Mouse (Mus musculus): ENCODE data around the gene Slc26a11. TPM values are rescaled to one million over a fixed set of nuclear protein-coding genes. Genes with fewer than 3 reads are reported as not detected.

Gene Slc26a11
- polyA plus RNA-seq, 1 experiment, result not detected

GRCm38 (mm10) chr11:119325068-119325467 lies 30.3 kb upstream of the Slc26a11 start:
- no peak for TF ChIP-seq TAL1 (IDR thresholded peaks at IDR 0.05; ENCODE audit: low read length)
- no peak for TF ChIP-seq GATA1 (IDR thresholded peaks at IDR 0.05; ENCODE audit: low read length)
- Histone ChIP-seq H3K27me3 (ENCODE audit: control insufficient read depth) (peaks cover 3% of the 10 kb centered on the region), H3K36me3 (ENCODE audit: control insufficient read depth) (no peaks in the 10 kb centered on the region)

GRCm38 (mm10) chr11:119330592-119330991 lies 24.8 kb upstream of the Slc26a11 start:
- TF ChIP-seq GATA1 (IDR thresholded peaks at IDR 0.05; ENCODE audit: low read length) (no peak), TAL1 (IDR thresholded peaks at IDR 0.05; ENCODE audit: low read length) (no peak)

More at GRCm38 (mm10) chr11:119325068-119325467, 30.3 kb upstream of the Slc26a11 start:
- H3K4me3 ChIP-seq (replicated peaks), result no peak overlapping the region
- no peaks in the 10 kb centered on the region for H3K4me1 ChIP-seq (ENCODE audit: control insufficient read depth)
- H3K9me3 ChIP-seq (ENCODE audit: control insufficient read depth, low read length), result peaks cover 6% of the 10 kb centered on the region

GRCm38 (mm10) chr11:119331970-119332369 lies 23.4 kb upstream of the Slc26a11 start:
- no peaks in the 10 kb centered on the region for H3K4me1 ChIP-seq (ENCODE audit: control insufficient read depth)
- H3K4me3 ChIP-seq (replicated peaks), result no peak overlapping the region
- H3K9me3 ChIP-seq (ENCODE audit: control insufficient read depth, low read length), result no peaks in the 10 kb centered on the region
- TF ChIP-seq TAL1 (IDR thresholded peaks at IDR 0.05; ENCODE audit: low read length) (no peak), GATA1 (IDR thresholded peaks at IDR 0.05; ENCODE audit: low read length) (no peak)
- 0 out of 2 replicates have a peak, but pooled peaks cover 4% of the 10 kb centered on the region for H3K27me3 ChIP-seq (ENCODE audit: control insufficient read depth)
- no peaks in the 10 kb centered on the region for H3K36me3 ChIP-seq (ENCODE audit: control insufficient read depth)

More at GRCm38 (mm10) chr11:119330592-119330991, 24.8 kb upstream of the Slc26a11 start:
- H3K27me3 ChIP-seq (ENCODE audit: control insufficient read depth), result 0 out of 2 replicates have a peak, but pooled peaks cover 4% of the 10 kb centered on the region
- no peaks in the 10 kb centered on the region for H3K9me3 ChIP-seq (ENCODE audit: control insufficient read depth, low read length)
- no peaks in the 10 kb centered on the region for H3K4me1 ChIP-seq (ENCODE audit: control insufficient read depth)
- H3K36me3 ChIP-seq (ENCODE audit: control insufficient read depth), result no peaks in the 10 kb centered on the region
- H3K4me3 ChIP-seq (replicated peaks), result no peak overlapping the region

GRCm38 (mm10) chr11:119338271-119339059 lies 16.9 kb upstream of the Slc26a11 start:
- TF ChIP-seq TAL1 (IDR thresholded peaks at IDR 0.05; ENCODE audit: low read length) (no peak), GATA1 (IDR thresholded peaks at IDR 0.05; ENCODE audit: low read length) (no peak)
- H3K27me3 ChIP-seq (ENCODE audit: control insufficient read depth), result no peaks in the 10 kb centered on the region

GRCm38 (mm10) chr11:119339179-119339578 lies 16.2 kb upstream of the Slc26a11 start:
- no peak overlapping the region for H3K4me3 ChIP-seq (replicated peaks)
- no peaks in the 10 kb centered on the region for H3K4me1 ChIP-seq (ENCODE audit: control insufficient read depth)
- H3K36me3 ChIP-seq (ENCODE audit: control insufficient read depth), result no peaks in the 10 kb centered on the region
- H3K9me3 ChIP-seq (ENCODE audit: control insufficient read depth, low read length), result no peaks in the 10 kb centered on the region
- TF ChIP-seq TAL1 (IDR thresholded peaks at IDR 0.05; ENCODE audit: low read length) (no peak), GATA1 (IDR thresholded peaks at IDR 0.05; ENCODE audit: low read length) (no peak)
- no peaks in the 10 kb centered on the region for H3K27me3 ChIP-seq (ENCODE audit: control insufficient read depth)

More at GRCm38 (mm10) chr11:119338271-119339059, 16.9 kb upstream of the Slc26a11 start:
- no peaks in the 10 kb centered on the region for H3K9me3 ChIP-seq (ENCODE audit: control insufficient read depth, low read length)
- no peaks in the 10 kb centered on the region for H3K36me3 ChIP-seq (ENCODE audit: control insufficient read depth)
- no peak overlapping the region for H3K4me3 ChIP-seq (replicated peaks)
- H3K4me1 ChIP-seq (ENCODE audit: control insufficient read depth), result no peaks in the 10 kb centered on the region

GRCm38 (mm10) chr11:119339637-119340036 lies 15.7 kb upstream of the Slc26a11 start:
- no peaks in the 10 kb centered on the region for H3K27me3 ChIP-seq (ENCODE audit: control insufficient read depth)
- no peaks in the 10 kb centered on the region for H3K4me1 ChIP-seq (ENCODE audit: control insufficient read depth)
- no peaks in the 10 kb centered on the region for H3K36me3 ChIP-seq (ENCODE audit: control insufficient read depth)
- H3K4me3 ChIP-seq (replicated peaks), result no peak overlapping the region
- no peak for TF ChIP-seq TAL1 (IDR thresholded peaks at IDR 0.05; ENCODE audit: low read length)
- no peak for TF ChIP-seq GATA1 (IDR thresholded peaks at IDR 0.05; ENCODE audit: low read length)
- no peaks in the 10 kb centered on the region for H3K9me3 ChIP-seq (ENCODE audit: control insufficient read depth, low read length)

- TF ChIP-seq GATA1 (IDR thresholded peaks at IDR 0.05; ENCODE audit: low read length) (no peak), TAL1 (IDR thresholded peaks at IDR 0.05; ENCODE audit: low read length) (no peak)
- H3K4me1 ChIP-seq (ENCODE audit: control insufficient read depth), result peaks cover 4% of the 10 kb centered on the region; the same call in 1 of the 2 replicates
- H3K9me3 ChIP-seq (ENCODE audit: control insufficient read depth, low read length), result no peaks in the 10 kb centered on the region
- peaks cover 7% of the 10 kb centered on the region for H3K36me3 ChIP-seq (ENCODE audit: control insufficient read depth)
- no peak overlapping the region for H3K4me3 ChIP-seq (replicated peaks)
- no peaks in the 10 kb centered on the region for H3K27me3 ChIP-seq (ENCODE audit: control insufficient read depth)
Observed at GRCm38 (mm10) chr11:119344178-119344577, 11.2 kb upstream of the Slc26a11 start.

- Histone ChIP-seq H3K4me1 (ENCODE audit: control insufficient read depth) (peaks cover 4% of the 10 kb centered on the region; the same call in 1 of the 2 replicates), H3K4me3 (replicated peaks) (no peak overlapping the region), H3K9me3 (ENCODE audit: control insufficient read depth, low read length) (no peaks in the 10 kb centered on the region), H3K36me3 (ENCODE audit: control insufficient read depth) (peaks cover 7% of the 10 kb centered on the region), H3K27me3 (ENCODE audit: control insufficient read depth) (no peaks in the 10 kb centered on the region)
- TF ChIP-seq TAL1 (IDR thresholded peaks at IDR 0.05; ENCODE audit: low read length) (no peak), GATA1 (IDR thresholded peaks at IDR 0.05; ENCODE audit: low read length) (no peak)
Observed at GRCm38 (mm10) chr11:119344865-119345264, 10.5 kb upstream of the Slc26a11 start.

- Histone ChIP-seq H3K4me1 (ENCODE audit: control insufficient read depth) (peaks cover 4% of the 10 kb centered on the region; the same call in 1 of the 2 replicates), H3K36me3 (ENCODE audit: control insufficient read depth) (peaks cover 7% of the 10 kb centered on the region)
- TF ChIP-seq TAL1 (IDR thresholded peaks at IDR 0.05; ENCODE audit: low read length) (no peak), GATA1 (IDR thresholded peaks at IDR 0.05; ENCODE audit: low read length) (no peak)
Observed at GRCm38 (mm10) chr11:119347125-119347524, 8.2 kb upstream of the Slc26a11 start.

More at GRCm38 (mm10) chr11:119347125-119347524, 8.2 kb upstream of the Slc26a11 start:
- no peaks in the 10 kb centered on the region for H3K27me3 ChIP-seq (ENCODE audit: control insufficient read depth)
- no peak overlapping the region for H3K4me3 ChIP-seq (replicated peaks)
- H3K9me3 ChIP-seq (ENCODE audit: control insufficient read depth, low read length), result no peaks in the 10 kb centered on the region

Measured in erythroblast, embryonic 14.5 days (primary cell).